Mouse (Mus musculus) limb, embryonic 12.5 days (tissue): ENCODE measurements around the gene Fam171a1. TPM values are rescaled to one million over a fixed set of nuclear protein-coding genes. Genes with fewer than 3 reads are reported as not detected.

Source experiments
- ATAC-seq: fragments of 200-750 bp; cut with Nextera tagmentation; 2 replicates; pipeline ENCODE4 v1.8.0; 2017; ENCODE audit warnings: low read depth, moderate TSS enrichment; ENCODE audit not compliant: insufficient number of reproducible peaks, insufficient read depth, low FRiP score, low TSS enrichment
- H3K27ac ChIP-seq: fragments of 300-500 bp; sonication (generic); 2 replicates; pipeline ENCODE4 v1.5.1; 2016; ENCODE audit warnings: mild to moderate bottlenecking, moderate library complexity
- H3K27me3 ChIP-seq: fragments of 300-500 bp; sonication (generic); 2 replicates; pipeline ENCODE4 v1.6.1; 2016; ENCODE audit warnings: mild to moderate bottlenecking, moderate library complexity
- H3K36me3 ChIP-seq: fragments of 300-500 bp; sonication (generic); 2 replicates; pipeline ENCODE4 v1.6.1; 2016; ENCODE audit warnings: mild to moderate bottlenecking, moderate library complexity
- H3K4me1 ChIP-seq: fragments of 300-500 bp; sonication (generic); replicated peaks from 2 replicates; pipeline ENCODE4 v1.6.1; 2016
- H3K4me2 ChIP-seq: fragments of 300-500 bp; sonication (generic); 2 replicates; pipeline ENCODE4 v1.6.1; 2016; ENCODE audit warnings: mild to moderate bottlenecking, moderate library complexity
- H3K4me3 ChIP-seq: fragments of 300-500 bp; sonication (generic); replicated peaks from 2 replicates; pipeline ENCODE4 v1.5.1; 2016; ENCODE audit warnings: mild to moderate bottlenecking
- H3K9ac ChIP-seq: fragments of 300-500 bp; sonication (generic); replicated peaks from 2 replicates; pipeline ENCODE4 v1.6.1; 2016; ENCODE audit warnings: mild to moderate bottlenecking, moderate library complexity
- H3K9me3 ChIP-seq: fragments of 300-500 bp; sonication (generic); 2 replicates; pipeline ENCODE4 v1.6.1; 2016; ENCODE audit warnings: mild to moderate bottlenecking, moderate library complexity
- WGBS: fragments of 180-500 bp; shearing (Covaris S2); methylation state at CpG from one replicate; pipeline ENCODE4 v1.1.7; 2016; 5-methylcytosine and 5-hydroxymethylcytosine counted together
- polyA plus RNA-seq: library from polyadenylated mRNA; unstranded; fragments of >200 nt; fragmentation: Nextera tagmentation; extraction: Ambion mirVana; gene quantifications from 2 replicates; pipeline ENCODE4 v1.2.1, GENCODE M21; 2016

The Fam171a1 gene
- polyA plus RNA-seq, 1 experiment from 2014 or later = 40.9 TPM

DNA sequence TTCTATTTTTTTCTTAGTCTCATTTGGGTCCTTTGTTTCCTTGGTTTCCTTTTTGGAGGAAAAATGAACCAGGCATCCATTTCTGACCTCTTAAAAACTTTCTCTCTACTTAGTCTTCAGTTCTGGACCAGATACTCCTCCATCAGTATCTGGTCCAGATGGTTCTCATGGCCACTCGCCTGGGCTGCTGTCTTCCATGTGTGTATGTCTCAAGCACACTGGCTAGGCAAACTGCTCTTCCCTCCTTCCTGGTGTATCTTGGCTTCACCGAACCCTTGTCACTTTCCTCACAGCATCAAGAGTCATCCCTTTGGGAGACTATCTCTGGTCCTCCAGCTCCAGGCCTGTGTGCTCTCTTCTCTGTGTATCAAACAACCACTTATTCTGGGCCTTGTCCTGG lies 25.0 kb downstream of the Fam171a1 start:
- H3K36me3 ChIP-seq = no peaks in the 10 kb centered on the region; the same call in 1 of the 2 replicates
- no peak overlapping the region for H3K27ac ChIP-seq
- no peak overlapping the region for H3K9ac ChIP-seq
- ATAC-seq = no peak
- H3K9me3 ChIP-seq = no peaks in the 10 kb centered on the region
- H3K4me2 ChIP-seq = no peak overlapping the region
- H3K27me3 ChIP-seq = no peaks in the 10 kb centered on the region
- no peak overlapping the region for H3K4me3 ChIP-seq
- H3K4me1 ChIP-seq = peaks cover 39% of the 10 kb centered on the region
- 94% methylated on average over 2 of the region's 2 CpGs for WGBS

DNA sequence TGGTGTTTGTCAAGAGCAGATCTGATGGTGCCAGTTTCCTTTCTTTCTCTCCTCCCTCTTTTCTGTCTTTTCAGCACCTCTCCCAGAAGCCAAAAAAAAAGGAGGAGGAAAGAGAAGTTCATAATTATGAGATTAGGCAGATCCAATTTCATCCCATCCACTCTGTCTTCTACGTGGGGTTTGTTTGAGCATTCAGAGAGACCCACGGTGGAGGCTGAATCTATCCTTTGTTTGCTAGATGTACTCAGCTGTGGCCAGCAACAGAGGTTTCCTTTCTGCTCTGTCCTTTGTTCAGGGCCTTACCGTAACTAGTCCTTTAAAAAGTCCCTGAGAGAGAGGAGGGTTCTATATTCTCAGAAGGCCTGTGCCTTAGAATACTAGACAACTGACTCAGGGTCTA lies 25.6 kb downstream of the Fam171a1 start:
- WGBS = 50% methylated on average over 3 of the region's 3 CpGs
- Histone ChIP-seq H3K9me3 (no peaks in the 10 kb centered on the region), H3K27me3 (no peaks in the 10 kb centered on the region), H3K4me1 (peaks cover 34% of the 10 kb centered on the region), H3K4me3 (no peak overlapping the region), H3K36me3 (no peaks in the 10 kb centered on the region; the same call in 1 of the 2 replicates), H3K4me2 (no peak overlapping the region), H3K27ac (no peak overlapping the region), H3K9ac (no peak overlapping the region)
- no peak for ATAC-seq

DNA sequence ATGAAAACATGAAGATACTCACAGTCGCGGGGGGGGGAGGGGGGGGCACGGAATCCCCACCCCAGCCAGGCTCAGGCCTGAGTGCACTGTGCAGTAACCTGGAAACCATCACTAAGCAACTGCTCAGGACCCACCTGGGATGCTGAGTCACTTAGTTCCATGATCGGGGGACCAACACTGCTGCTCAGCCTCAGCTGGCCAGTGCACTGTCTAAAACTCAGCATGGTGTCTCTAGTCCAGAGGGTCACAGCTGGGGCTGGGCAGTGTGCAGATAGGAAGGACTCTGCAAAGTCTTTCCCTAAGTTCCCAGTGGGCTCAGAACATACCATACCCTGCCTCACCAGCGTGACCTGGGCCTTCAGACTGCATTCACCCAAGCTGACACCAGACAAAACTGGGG lies 26.6 kb downstream of the Fam171a1 start:
- Histone ChIP-seq H3K36me3 (no peaks in the 10 kb centered on the region; the same call in none of the 2 replicates), H3K4me2 (no peak overlapping the region), H3K9me3 (no peaks in the 10 kb centered on the region), H3K27me3 (no peaks in the 10 kb centered on the region), H3K4me3 (no peak overlapping the region), H3K9ac (no peak overlapping the region), H3K27ac (no peak overlapping the region), H3K4me1 (peaks cover 26% of the 10 kb centered on the region)
- ATAC-seq = peak; percentile 41; the same call in 1 of the 2 replicates
- 78% methylated on average over 5 of the region's 5 CpGs for WGBS

DNA sequence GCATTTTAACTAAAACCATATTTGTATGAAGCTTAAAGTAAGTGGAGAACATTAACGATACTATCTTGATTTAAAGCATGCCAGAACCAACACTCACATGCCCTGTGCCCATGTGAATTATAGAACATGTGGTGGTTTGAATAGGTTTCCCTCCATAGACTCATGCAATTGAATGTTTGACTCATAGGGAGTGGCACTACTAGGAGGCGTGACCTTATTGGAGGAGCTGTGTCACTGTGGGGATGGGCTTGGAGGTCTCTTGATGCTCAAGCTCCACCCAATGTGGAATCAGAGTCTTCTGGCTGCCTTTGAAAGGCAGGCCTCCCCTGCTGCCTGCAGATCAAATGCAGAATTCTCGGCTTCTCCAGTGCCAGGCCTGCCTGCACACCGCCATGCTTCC lies 27.8 kb downstream of the Fam171a1 start:
- no peak overlapping the region for H3K4me2 ChIP-seq
- no peak overlapping the region for H3K27ac ChIP-seq
- H3K9me3 ChIP-seq = no peaks in the 10 kb centered on the region
- peaks cover 25% of the 10 kb centered on the region; the same call in 1 of the 2 replicates for H3K4me1 ChIP-seq
- H3K36me3 ChIP-seq = peaks cover 6% of the 10 kb centered on the region
- no peak overlapping the region for H3K4me3 ChIP-seq
- no peaks in the 10 kb centered on the region for H3K27me3 ChIP-seq
- ATAC-seq = no peak
- 86% methylated on average over 4 of the region's 4 CpGs for WGBS
- no peak overlapping the region for H3K9ac ChIP-seq

DNA sequence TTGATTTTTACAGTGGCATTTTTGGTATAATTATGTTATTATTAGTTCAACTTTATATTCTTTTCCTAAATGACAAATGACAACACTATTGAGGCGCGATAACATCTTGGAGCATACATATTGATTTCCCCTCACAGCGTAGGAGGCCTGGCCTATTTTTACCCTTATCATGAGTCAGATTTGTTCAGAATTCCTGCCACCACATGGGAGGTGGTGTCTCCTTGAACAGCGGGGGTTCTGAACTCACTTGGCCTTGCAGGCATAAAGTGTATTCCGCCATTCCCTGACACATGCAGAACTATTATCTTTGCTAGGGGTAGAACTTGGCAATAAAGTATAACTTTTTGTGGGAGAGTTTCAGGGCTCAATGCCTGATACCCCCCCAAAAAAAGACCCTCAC lies 30.3 kb downstream of the Fam171a1 start:
- Histone ChIP-seq H3K4me1 (peaks cover 10% of the 10 kb centered on the region; the same call in 1 of the 2 replicates), H3K4me3 (no peak overlapping the region), H3K4me2 (no peak overlapping the region), H3K9me3 (no peaks in the 10 kb centered on the region), H3K27ac (no peak overlapping the region), H3K27me3 (no peaks in the 10 kb centered on the region), H3K36me3 (peaks cover 6% of the 10 kb centered on the region), H3K9ac (no peak overlapping the region)
- WGBS = 91% methylated on average over 5 of the region's 5 CpGs
- ATAC-seq = no peak

DNA sequence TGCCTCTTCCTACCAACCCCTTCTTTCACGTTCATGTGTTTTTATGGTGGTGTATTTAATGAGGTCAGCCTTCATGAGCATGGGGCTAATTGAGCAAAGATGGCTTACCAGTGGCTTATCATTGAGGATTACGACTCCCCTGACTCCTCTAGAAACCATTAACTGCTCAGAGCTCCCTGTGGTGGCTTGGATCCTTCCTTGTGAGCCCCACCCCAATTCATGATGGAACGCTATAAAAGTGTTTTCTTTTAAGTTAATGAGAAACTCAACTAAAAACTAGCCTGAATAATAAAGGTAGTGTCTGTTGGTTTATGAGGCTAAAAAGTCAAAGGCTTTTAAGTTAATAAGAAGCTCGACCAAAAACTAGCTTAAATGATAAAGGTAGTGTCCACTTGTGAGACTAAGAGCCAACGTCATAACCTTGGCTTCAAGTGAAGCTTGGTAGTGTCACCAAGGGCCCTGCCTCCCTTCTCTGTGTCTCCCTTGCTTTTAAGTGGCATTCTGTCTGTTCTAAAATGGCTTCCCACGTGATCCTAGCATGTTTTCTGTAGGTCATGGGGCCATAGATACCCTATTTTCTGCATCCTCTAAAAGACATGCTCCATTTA lies 33.6 kb downstream of the Fam171a1 start:
- no peak overlapping the region for H3K4me2 ChIP-seq
- H3K27me3 ChIP-seq = no peaks in the 10 kb centered on the region
- H3K9me3 ChIP-seq = no peaks in the 10 kb centered on the region
- peaks cover 6% of the 10 kb centered on the region for H3K36me3 ChIP-seq
- WGBS = 47% methylated on average over 6 of the region's 6 CpGs
- ATAC-seq = no peak
- no peak overlapping the region for H3K9ac ChIP-seq
- H3K27ac ChIP-seq = no peak overlapping the region
- H3K4me3 ChIP-seq = no peak overlapping the region
- H3K4me1 ChIP-seq = peaks cover 18% of the 10 kb centered on the region

DNA sequence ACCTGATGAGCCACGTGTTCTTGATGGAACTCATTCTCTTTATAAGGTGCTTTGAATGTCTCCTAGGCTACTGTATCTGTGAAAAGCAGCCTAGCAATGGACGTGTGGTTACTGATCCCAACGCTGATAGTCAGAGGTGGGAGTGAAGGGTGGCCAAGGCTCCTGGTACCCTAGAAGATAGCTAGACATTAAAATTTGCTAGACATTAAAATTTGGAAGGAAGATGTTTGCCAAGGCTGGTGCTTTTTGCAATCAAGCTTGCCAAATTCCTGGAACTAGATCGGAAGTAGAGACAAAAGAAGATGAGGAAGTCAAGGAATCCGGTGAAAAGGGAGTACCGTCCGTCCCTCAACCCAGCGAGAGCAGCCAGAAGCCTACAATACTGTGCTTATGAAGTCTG lies 34.7 kb downstream of the Fam171a1 start:
- peaks cover 6% of the 10 kb centered on the region; the same call in 1 of the 2 replicates for H3K36me3 ChIP-seq
- no peak overlapping the region for H3K9ac ChIP-seq
- peaks cover 24% of the 10 kb centered on the region for H3K4me1 ChIP-seq
- H3K27me3 ChIP-seq = no peaks in the 10 kb centered on the region
- no peak for ATAC-seq
- H3K4me3 ChIP-seq = no peak overlapping the region
- no peaks in the 10 kb centered on the region for H3K9me3 ChIP-seq
- H3K4me2 ChIP-seq = no peak overlapping the region
- WGBS = 94% methylated on average over 8 of the region's 8 CpGs
- H3K27ac ChIP-seq = no peak overlapping the region

DNA sequence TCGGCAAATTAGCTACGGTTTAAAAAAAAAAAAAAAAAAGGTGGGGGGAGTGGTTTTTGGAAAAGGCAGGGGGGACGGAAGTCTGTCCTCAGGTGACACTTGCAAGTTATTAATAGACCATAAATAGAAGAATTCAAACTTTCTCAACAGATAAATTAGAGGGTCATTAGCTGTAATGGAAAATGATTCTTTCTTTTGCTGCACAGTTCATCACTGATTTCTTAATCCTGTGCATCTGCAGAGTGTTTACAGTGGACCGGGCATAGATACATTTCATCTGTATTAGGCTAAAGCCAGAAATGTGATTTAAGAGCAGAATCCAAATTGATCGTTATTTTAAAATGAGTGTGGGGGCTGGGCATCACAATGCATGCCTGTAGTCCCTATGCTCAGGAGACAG lies 36.3 kb downstream of the Fam171a1 start:
- H3K4me3 ChIP-seq = no peak overlapping the region
- no peak overlapping the region for H3K27ac ChIP-seq
- peaks cover 21% of the 10 kb centered on the region for H3K4me1 ChIP-seq
- peaks cover 6% of the 10 kb centered on the region; the same call in 1 of the 2 replicates for H3K36me3 ChIP-seq
- WGBS = 59% methylated on average over 5 of the region's 5 CpGs
- H3K9ac ChIP-seq = no peak overlapping the region
- H3K9me3 ChIP-seq = no peaks in the 10 kb centered on the region
- no peak for ATAC-seq
- no peaks in the 10 kb centered on the region for H3K27me3 ChIP-seq
- no peak overlapping the region for H3K4me2 ChIP-seq

DNA sequence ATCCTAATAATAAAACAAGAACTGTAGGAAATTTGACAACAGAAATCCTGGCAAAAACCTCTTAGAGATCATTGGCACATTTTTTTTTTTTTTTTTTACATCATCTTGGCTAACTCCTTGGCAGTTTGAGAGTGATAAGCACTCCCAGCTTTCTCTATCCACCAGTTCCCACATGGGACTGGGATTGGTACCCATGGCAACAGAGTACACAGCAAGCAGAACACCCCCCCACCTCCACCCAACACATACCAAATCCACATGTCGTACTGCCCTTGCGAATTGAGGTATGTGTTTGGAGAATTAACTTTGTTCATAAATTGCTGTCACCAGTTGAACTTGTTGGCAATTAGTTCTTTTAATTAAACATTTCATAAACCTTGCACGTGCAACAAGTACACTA lies 37.3 kb downstream of the Fam171a1 start:
- no peak for ATAC-seq
- WGBS = 48% methylated on average over 3 of the region's 3 CpGs
- no peaks in the 10 kb centered on the region for H3K9me3 ChIP-seq

DNA sequence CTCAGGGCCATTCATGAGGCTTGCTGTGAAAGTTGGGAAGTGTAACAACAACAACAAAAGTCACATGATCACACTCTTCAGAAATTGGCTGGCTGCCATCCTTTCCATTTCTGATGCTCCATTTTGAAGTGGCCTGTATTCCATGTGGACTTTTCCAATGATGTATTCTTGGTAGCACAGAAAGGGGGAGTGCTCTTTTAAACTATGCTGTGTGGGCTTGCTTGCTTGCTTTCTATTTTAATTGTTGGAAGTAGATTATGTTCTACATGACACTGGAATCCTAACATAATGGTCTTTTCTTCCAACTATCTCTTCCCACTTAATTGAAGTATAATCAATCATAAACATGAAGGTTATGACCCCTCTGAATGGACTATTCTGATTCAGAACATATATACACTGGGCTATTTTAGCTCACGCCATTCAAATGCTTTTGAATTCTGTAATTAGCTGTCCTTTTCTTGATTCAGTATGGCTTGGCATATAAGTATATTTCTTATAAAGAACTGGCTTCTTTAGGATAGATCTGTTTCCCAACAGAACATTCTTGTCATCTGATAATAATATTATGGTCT lies 40.2 kb downstream of the Fam171a1 start:
- no peak overlapping the region for H3K4me3 ChIP-seq
- WGBS = 93% methylated on average over 1 of the region's 1 CpGs
- no peaks in the 10 kb centered on the region for H3K27me3 ChIP-seq
- H3K9ac ChIP-seq = no peak overlapping the region
- H3K27ac ChIP-seq = no peak overlapping the region
- peaks cover 45% of the 10 kb centered on the region for H3K4me1 ChIP-seq
- H3K36me3 ChIP-seq = no peaks in the 10 kb centered on the region
- no peak overlapping the region for H3K4me2 ChIP-seq
- H3K9me3 ChIP-seq = no peaks in the 10 kb centered on the region
- ATAC-seq = no peak

More for the DNA sequence above, 37.3 kb downstream of the Fam171a1 start:
- H3K4me1 ChIP-seq = peaks cover 21% of the 10 kb centered on the region
- no peak overlapping the region for H3K4me2 ChIP-seq
- no peak overlapping the region for H3K4me3 ChIP-seq
- H3K36me3 ChIP-seq = no peaks in the 10 kb centered on the region
- no peak overlapping the region for H3K9ac ChIP-seq
- no peak overlapping the region for H3K27ac ChIP-seq
- no peaks in the 10 kb centered on the region for H3K27me3 ChIP-seq

DNA sequence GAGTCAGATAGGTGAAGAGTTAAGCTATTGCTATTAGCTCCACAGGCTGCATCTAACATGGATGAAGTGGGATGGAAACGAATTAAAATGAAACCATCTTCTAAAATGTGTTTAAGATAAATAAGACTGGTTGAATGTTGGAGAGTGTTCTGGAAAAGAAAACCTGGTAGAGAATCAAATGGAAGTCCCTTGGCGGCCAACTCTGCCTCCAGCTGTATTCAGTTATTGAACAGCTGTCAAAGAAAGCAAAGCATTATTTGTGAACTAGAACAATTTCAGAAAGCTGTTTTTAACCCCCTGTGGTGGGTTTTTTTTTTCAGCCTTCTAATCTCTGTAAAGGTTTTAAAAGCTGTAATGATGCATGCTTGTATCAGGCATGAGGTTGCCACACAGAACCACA lies 41.0 kb downstream of the Fam171a1 start:
- 65% methylated on average over 2 of the region's 2 CpGs for WGBS
- ATAC-seq = no peak
- Histone ChIP-seq H3K9ac (no peak overlapping the region), H3K4me2 (no peak overlapping the region), H3K27me3 (no peaks in the 10 kb centered on the region), H3K36me3 (no peaks in the 10 kb centered on the region), H3K4me1 (peaks cover 40% of the 10 kb centered on the region), H3K4me3 (no peak overlapping the region), H3K27ac (no peak overlapping the region), H3K9me3 (no peaks in the 10 kb centered on the region)

DNA sequence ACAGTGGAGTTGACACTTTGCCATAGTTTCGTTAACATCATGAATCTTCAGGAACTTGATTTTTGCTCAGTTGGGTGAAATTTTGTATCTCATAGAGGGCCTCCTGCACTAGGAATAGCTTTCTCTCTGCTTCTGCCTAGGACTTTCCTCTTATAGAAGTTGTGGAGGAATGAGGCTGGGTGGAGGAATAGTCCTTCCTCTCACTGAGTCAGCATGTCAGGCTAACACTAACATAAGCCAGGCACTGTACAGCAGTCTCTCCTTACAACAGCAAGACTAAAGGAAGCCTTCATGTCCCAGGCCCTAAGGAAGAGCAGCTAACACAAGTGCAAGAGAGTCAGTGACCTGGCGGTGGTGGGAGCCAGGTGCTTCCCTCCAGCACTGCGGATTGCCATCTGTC lies 43.0 kb downstream of the Fam171a1 start:
- WGBS = 68% methylated on average over 3 of the region's 3 CpGs
- Histone ChIP-seq H3K36me3 (no peaks in the 10 kb centered on the region), H3K9ac (no peak overlapping the region), H3K4me2 (no peak overlapping the region), H3K9me3 (no peaks in the 10 kb centered on the region), H3K4me3 (no peak overlapping the region), H3K27me3 (no peaks in the 10 kb centered on the region), H3K4me1 (peaks cover 31% of the 10 kb centered on the region), H3K27ac (no peak overlapping the region)
- ATAC-seq = no peak
